In the genomic region with DNA sequence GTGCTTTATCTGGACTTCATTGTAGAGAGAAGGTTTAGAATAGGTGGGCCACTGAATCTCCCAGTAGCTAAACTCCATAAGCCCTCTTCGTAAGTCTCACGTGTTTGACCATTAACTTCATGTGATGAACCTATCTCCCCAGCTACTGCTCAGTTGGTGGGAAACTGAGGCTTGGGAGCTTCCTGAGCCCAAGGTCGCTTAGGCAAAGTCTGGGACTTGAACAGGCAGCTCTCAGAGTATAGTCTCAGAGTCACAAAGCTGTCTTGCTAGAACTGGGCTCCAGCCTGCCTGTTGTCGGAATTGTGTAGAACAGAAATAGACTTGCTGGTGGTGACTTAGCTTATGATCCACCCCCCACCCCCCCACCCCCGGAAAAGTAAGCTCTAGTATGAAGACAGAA, we compare ENCODE assay signal across 9 mouse cellular contexts. TPM values are rescaled to one million over a fixed set of nuclear protein-coding genes. Genes with fewer than 3 reads are reported as not detected.
DNase-seq lines count a peak whose midpoint lies in the region; ATAC-seq and TF ChIP-seq lines count a peak whose summit lies in the region.
"Had no signal": no experiment of that assay in that cellular context is flagged by ENCODE, and none has a peak within 500 bp of the region (broad histone marks: within the 10 kb centered on the region; RNA-seq: fewer than 3 reads in every experiment).

No protein-coding gene starts in this region.

- TF ChIP-seq CTCF in lung, embryonic 14.5 days (IDR thresholded peaks at IDR 0.05; ENCODE audit: low read depth), result no peak
- TF ChIP-seq CTCF in small intestine, adult 2 months (IDR thresholded peaks at IDR 0.05; ENCODE audit: extremely low read depth, insufficient read length, insufficient replicate concordance, low read depth, low read length), result no peak

- 77% methylated on average over 5 of the region's 5 CpGs for WGBS in lung, embryonic 14.5 days
- WGBS in limb, embryonic 15.5 days, result 64% methylated on average over 5 of the region's 5 CpGs
- 41% methylated on average over 5 of the region's 5 CpGs for WGBS in small intestine, adult 2 months

- DNase-seq in adrenal gland, adult (ENCODE audit: inconsistent age in 2 of 2, low spot score in 1 of 2), result peak; percentile 28 to 68
- DNase-seq in adrenal gland, postnatal 14 days, result no peak
- DNase-seq in lung, embryonic 14.5 days, result no peak
- no peak for DNase-seq in lung, postnatal 4 days
- no peak for DNase-seq in gastrocnemius, adult 18-20 months (ENCODE audit: low spot score)
- DNase-seq: embryo, embryonic 11 days had no signal

- no peak overlapping the region for H3K27ac ChIP-seq in lung, embryonic 14.5 days (ENCODE audit: low read depth)
- no peak overlapping the region for H3K27ac ChIP-seq in limb, embryonic 15.5 days
- peak overlapping the region; percentile 7; the same call in 1 of the 2 replicates for H3K27ac ChIP-seq in small intestine, adult 2 months (ENCODE audit: insufficient read depth, low read depth, low read length)

- H3K36me3 ChIP-seq in lung, embryonic 14.5 days (ENCODE audit: insufficient read depth), result no peaks in the 10 kb centered on the region
- H3K36me3 ChIP-seq in limb, embryonic 15.5 days, result no peaks in the 10 kb centered on the region
- no peaks in the 10 kb centered on the region for H3K36me3 ChIP-seq in small intestine, adult 2 months (ENCODE audit: control insufficient read depth, insufficient read depth, low read length)

- no peaks in the 10 kb centered on the region for H3K27me3 ChIP-seq in lung, embryonic 14.5 days (ENCODE audit: insufficient read depth, low read length)
- H3K27me3 ChIP-seq in limb, embryonic 15.5 days, result no peaks in the 10 kb centered on the region
- no peaks in the 10 kb centered on the region for H3K27me3 ChIP-seq in small intestine, adult 2 months (ENCODE audit: control insufficient read depth, insufficient read depth, low read length)

- H3K4me2 ChIP-seq in lung, embryonic 14.5 days, result peak overlapping the region; percentile 97
- peak overlapping the region; percentile 79 for H3K4me2 ChIP-seq in limb, embryonic 15.5 days

- peak overlapping the region; percentile 87; the same call in 1 of the 2 replicates for H3K4me3 ChIP-seq in lung, embryonic 14.5 days (ENCODE audit: low read depth, low read length)
- H3K4me3 ChIP-seq in limb, embryonic 15.5 days, result peak overlapping the region; percentile 96
- peak overlapping the region; percentile 31; the same call in 1 of the 2 replicates for H3K4me3 ChIP-seq in small intestine, adult 2 months (ENCODE audit: low read depth, low read length)

- no peak for ATAC-seq in lung, embryonic 14.5 days (ENCODE audit: insufficient read depth)
- ATAC-seq in limb, embryonic 15.5 days (ENCODE audit: insufficient number of reproducible peaks, low FRiP score, low TSS enrichment, low read depth), result no peak
- ATAC-seq in monocyte, adult 5-6 weeks (replicated peaks; ENCODE audit: insufficient number of reproducible peaks, low FRiP score, low TSS enrichment, poor library complexity, severe bottlenecking), result no peak

- H3K4me1 ChIP-seq in lung, embryonic 14.5 days (ENCODE audit: insufficient read depth), result peaks cover 18% of the 10 kb centered on the region
- H3K4me1 ChIP-seq in limb, embryonic 15.5 days, result peaks cover 19% of the 10 kb centered on the region
- H3K4me1 ChIP-seq in small intestine, adult 2 months (ENCODE audit: control insufficient read depth, insufficient read depth, insufficient read length, low read length), result peaks cover 16% of the 10 kb centered on the region; the same call in 1 of the 2 replicates

- no peaks in the 10 kb centered on the region for H3K9me3 ChIP-seq in lung, embryonic 14.5 days (ENCODE audit: low read depth, low read length)
- no peaks in the 10 kb centered on the region for H3K9me3 ChIP-seq in limb, embryonic 15.5 days

- no peak overlapping the region for H3K9ac ChIP-seq in lung, embryonic 14.5 days
- no peak overlapping the region for H3K9ac ChIP-seq in limb, embryonic 15.5 days

- no peak for TF ChIP-seq POLR2A in small intestine, adult 2 months (IDR thresholded peaks at IDR 0.05; ENCODE audit: low read depth, low read length)

RNA-seq across cellular contexts. Expression of a gene that starts 3.0 kb away (rescaled TPM):
- total RNA-seq in adrenal gland, postnatal 14 days (2021), result 150 and 156 TPM in 2 replicates
- 9.0 and 10.3 TPM in 2 replicates for polyA plus RNA-seq in lung, embryonic 14.5 days (2014; fragmentation: Nextera tagmentation; extraction: Ambion mirVana)
- 13.0 and 15.6 TPM in 2 replicates for polyA plus RNA-seq in limb, embryonic 15.5 days (2015; fragmentation: Nextera tagmentation; extraction: Ambion mirVana)
- 4.8 and 6.7 TPM in 2 replicates for polyA plus RNA-seq in small intestine, adult 2 months (2012; rRNA removed)
- 42.0 to 56.6 TPM (median 56.4 TPM) in 3 replicates for total RNA-seq in monocyte, adult 5-6 weeks (2017)
- 1 to 10 TPM; 6.0 to 7.4 TPM for total RNA-seq in gastrocnemius, adult 18-20 months (2021)

Comparison
In these comparisons a context has a peak if more than half of its experiments do, and no peak if none do; other contexts are left out.
1. DNase-seq: peak in adrenal gland, adult (2 of 2); none in adrenal gland, postnatal 14 days (single experiment), lung, embryonic 14.5 days (single experiment), lung, postnatal 4 days (0 of 2) and gastrocnemius, adult 18-20 months (single experiment).
2. H3K4me3 ChIP-seq: peak in every context shown above with its lines; median percentile 96 in limb, embryonic 15.5 days; 87 in lung, embryonic 14.5 days; 31 in small intestine, adult 2 months.